Mouse (Mus musculus): Measurements from ENCODE around the gene Rcn1. TPM values are rescaled to one million over a fixed set of nuclear protein-coding genes. Genes with fewer than 3 reads are reported as not detected.
A peak's percentile ranks its signal among the peaks of the same experiment; 100 is the strongest.

Rcn1 gene
- polyA plus RNA-seq, 1 experiment from 2014 or later = 39.6 TPM

DNA sequence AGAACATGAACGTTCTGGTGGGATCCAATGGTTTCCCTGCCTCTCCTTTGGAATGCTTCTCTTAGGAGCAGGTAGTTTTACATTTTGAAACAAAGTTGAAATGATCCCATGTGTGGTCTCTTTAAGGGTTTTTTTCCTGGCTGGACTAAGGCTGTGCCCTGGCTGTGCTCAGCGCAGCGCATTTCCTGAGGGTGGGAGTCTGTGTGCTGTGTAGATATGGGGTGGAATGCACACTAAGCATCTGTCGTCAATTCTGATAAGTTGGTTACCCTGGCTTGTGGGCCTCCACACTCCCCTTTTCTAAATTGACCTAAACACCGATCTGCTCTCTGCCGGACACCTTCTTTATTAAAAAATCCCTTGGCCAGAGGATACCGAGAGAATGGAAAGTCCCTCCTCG is 28.3 kb upstream of the Rcn1 start:
- H3K4me1 ChIP-seq (ENCODE audit: control insufficient read depth, insufficient read depth, low read length) = no peaks in the 10 kb centered on the region
- WGBS = 82% methylated on average over 8 of the region's 8 CpGs
- no peak overlapping the region for H3K4me2 ChIP-seq (ENCODE audit: low read length)
- no peaks in the 10 kb centered on the region for H3K36me3 ChIP-seq (ENCODE audit: control insufficient read depth, insufficient read depth, low read length)
- no peak overlapping the region for H3K4me3 ChIP-seq (ENCODE audit: low read depth, low read length)
- no peak overlapping the region for H3K9ac ChIP-seq (ENCODE audit: low read length)
- H3K27me3 ChIP-seq (replicated peaks; ENCODE audit: control insufficient read depth, insufficient read depth, low read length) = no peaks in the 10 kb centered on the region
- ATAC-seq = no peak
- no peaks in the 10 kb centered on the region for H3K9me3 ChIP-seq (replicated peaks; ENCODE audit: control insufficient read depth, low read length)
- no peak overlapping the region for H3K27ac ChIP-seq (ENCODE audit: low read depth, low read length)
- DNase-seq (ENCODE audit: low spot score) = no peak

DNA sequence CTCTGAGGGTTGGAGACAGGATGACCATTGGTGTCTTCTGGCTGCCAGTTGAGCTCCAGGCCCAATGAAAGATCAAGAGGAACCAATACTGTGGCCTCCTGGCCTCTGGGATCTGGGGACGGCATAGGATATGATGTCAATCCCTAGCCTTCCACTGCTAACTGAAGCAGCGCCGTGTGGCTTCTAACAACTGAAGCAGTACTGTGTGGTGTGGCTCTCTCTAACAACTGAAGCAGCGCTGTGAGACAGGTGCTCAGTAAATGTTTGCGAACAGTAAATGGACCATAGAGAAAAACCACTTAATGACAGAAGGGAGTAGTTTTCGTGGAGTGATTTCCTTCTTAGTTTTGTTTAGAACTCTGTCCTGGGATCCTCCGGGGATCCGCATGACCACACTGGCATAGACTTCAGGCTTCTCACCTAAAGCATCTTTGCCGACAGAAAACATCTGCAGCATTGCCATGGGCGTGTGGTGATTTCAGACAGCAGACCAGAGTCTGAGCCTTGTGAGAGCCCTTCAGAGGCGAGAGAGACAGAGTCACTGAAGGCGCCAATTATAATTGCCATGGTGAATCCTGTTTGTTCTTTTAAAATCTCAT is 19.6 kb upstream of the Rcn1 start:
- Histone ChIP-seq H3K36me3 (ENCODE audit: control insufficient read depth, insufficient read depth, low read length) (no peaks in the 10 kb centered on the region), H3K27ac (ENCODE audit: low read depth, low read length) (no peak overlapping the region), H3K4me3 (ENCODE audit: low read depth, low read length) (no peak overlapping the region), H3K9me3 (replicated peaks; ENCODE audit: control insufficient read depth, low read length) (no peaks in the 10 kb centered on the region), H3K9ac (ENCODE audit: low read length) (no peak overlapping the region), H3K27me3 (replicated peaks; ENCODE audit: control insufficient read depth, insufficient read depth, low read length) (no peaks in the 10 kb centered on the region), H3K4me2 (ENCODE audit: low read length) (no peak overlapping the region), H3K4me1 (ENCODE audit: control insufficient read depth, insufficient read depth, low read length) (peaks cover 11% of the 10 kb centered on the region)
- no peak for ATAC-seq
- WGBS = 91% methylated on average over 12 of the region's 12 CpGs
- DNase-seq (ENCODE audit: low spot score) = no peak

DNA sequence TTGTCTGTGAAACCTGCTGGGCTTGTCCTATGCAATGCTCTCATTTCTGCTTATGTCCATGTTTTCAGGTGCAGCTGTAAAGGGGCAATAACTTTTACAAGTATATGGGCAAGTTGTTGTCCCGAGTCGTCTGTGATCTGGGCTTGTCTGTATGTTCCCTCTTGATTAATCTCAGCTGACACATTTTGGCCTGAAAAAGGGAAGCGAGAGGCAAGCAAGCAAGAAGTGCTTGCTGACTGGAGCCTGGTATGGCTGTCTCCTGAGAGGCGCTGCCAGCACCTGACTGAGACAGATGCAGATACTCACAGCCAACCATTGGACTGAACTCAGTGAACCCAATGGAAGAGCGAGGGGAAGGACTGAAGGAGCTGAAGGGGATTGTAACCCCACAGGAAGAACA is 18.5 kb upstream of the Rcn1 start:
- Histone ChIP-seq H3K9me3 (replicated peaks; ENCODE audit: control insufficient read depth, low read length) (no peaks in the 10 kb centered on the region), H3K4me3 (ENCODE audit: low read depth, low read length) (no peak overlapping the region), H3K4me2 (ENCODE audit: low read length) (no peak overlapping the region), H3K9ac (ENCODE audit: low read length) (no peak overlapping the region), H3K36me3 (ENCODE audit: control insufficient read depth, insufficient read depth, low read length) (no peaks in the 10 kb centered on the region), H3K27ac (ENCODE audit: low read depth, low read length) (no peak overlapping the region), H3K27me3 (replicated peaks; ENCODE audit: control insufficient read depth, insufficient read depth, low read length) (no peaks in the 10 kb centered on the region), H3K4me1 (ENCODE audit: control insufficient read depth, insufficient read depth, low read length) (peaks cover 11% of the 10 kb centered on the region)
- ATAC-seq = no peak
- 89% methylated on average over 5 of the region's 5 CpGs for WGBS
- no peak for DNase-seq (ENCODE audit: low spot score)

DNA sequence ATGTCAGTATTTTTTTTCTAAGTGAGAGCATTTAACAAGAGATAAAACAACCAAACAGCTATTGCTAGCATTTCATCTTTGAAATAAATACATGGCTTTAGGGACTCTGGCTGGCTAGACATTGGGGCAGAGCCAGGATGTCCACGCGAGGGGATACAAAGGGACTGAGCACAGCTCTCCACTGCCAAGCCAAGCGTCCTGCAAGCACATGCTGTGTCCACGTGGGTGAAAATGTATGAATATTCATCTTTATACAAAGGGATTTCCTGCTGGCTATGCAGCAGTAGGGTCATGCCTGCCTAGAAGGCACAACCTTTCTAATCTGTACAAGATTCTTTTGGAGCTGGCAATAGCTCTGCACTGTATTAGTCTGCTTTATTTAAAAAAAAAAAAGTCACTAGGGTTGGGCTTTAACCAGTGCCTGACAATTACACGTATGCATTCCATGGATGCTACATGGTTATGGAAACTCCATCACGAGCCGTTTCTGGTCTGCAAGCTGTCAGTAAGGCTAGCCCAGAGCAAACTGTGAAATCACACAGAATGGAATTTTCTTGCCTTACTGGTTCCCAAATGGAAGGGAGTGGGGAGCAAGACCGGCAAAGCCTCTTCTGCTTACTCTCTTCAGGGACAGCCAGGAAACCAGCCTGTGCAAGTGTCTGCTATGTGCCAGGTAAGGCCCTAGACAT is 17.7 kb upstream of the Rcn1 start:
- no peaks in the 10 kb centered on the region for H3K9me3 ChIP-seq (replicated peaks; ENCODE audit: control insufficient read depth, low read length)
- ATAC-seq (peak; percentile 60), DNase-seq (ENCODE audit: low spot score) (peak; percentile 51)
- H3K27me3 ChIP-seq (replicated peaks; ENCODE audit: control insufficient read depth, insufficient read depth, low read length) = no peaks in the 10 kb centered on the region
- 42% methylated on average over 8 of the region's 8 CpGs for WGBS
- H3K4me3 ChIP-seq (ENCODE audit: low read depth, low read length) = no peak overlapping the region
- no peaks in the 10 kb centered on the region for H3K36me3 ChIP-seq (ENCODE audit: control insufficient read depth, insufficient read depth, low read length)
- H3K4me2 ChIP-seq (ENCODE audit: low read length) = no peak overlapping the region
- 0 out of 2 replicates have a peak overlapping the region, but pooled peaks have one; percentile 36 for H3K9ac ChIP-seq (ENCODE audit: low read length)
- no peak overlapping the region; the same call in 1 of the 2 replicates for H3K27ac ChIP-seq (ENCODE audit: low read depth, low read length)
- H3K4me1 ChIP-seq (ENCODE audit: control insufficient read depth, insufficient read depth, low read length) = peaks cover 11% of the 10 kb centered on the region

DNA sequence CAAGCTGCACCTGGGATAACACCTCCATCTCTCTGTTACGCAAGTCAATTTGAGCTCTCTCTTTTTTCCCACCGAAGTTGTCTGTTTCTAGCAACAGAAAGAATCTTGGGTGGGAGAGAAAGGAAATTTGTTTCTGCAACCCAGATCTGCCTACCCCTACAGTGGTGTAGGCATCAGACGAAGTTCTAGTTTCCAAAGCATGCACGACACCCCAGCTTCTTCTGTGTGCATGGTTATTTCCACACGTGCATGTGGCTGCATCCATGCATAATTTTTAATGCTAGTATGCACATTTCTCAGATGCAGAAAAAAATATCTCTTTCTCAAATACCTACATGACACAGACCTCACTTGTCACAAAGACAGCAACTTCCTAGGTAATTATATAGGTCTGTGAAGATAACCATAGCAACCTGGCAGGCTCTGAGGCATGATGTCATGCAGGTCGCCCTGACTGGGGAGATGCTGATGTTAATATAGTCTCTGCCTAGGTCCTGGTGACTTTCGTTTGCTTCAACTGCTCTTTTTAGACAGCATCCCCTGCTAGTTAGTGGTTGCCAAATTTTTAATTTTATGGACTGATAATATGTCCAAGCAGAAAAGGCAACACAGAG is 17.0 kb upstream of the Rcn1 start:
- DNase-seq (ENCODE audit: low spot score) (peak; percentile 66), ATAC-seq (peak; percentile 79)
- Histone ChIP-seq H3K9me3 (replicated peaks; ENCODE audit: control insufficient read depth, low read length) (no peaks in the 10 kb centered on the region), H3K4me2 (ENCODE audit: low read length) (no peak overlapping the region), H3K4me1 (ENCODE audit: control insufficient read depth, insufficient read depth, low read length) (peaks cover 11% of the 10 kb centered on the region), H3K27ac (ENCODE audit: low read depth, low read length) (no peak overlapping the region), H3K9ac (ENCODE audit: low read length) (no peak overlapping the region), H3K36me3 (ENCODE audit: control insufficient read depth, insufficient read depth, low read length) (no peaks in the 10 kb centered on the region), H3K4me3 (ENCODE audit: low read depth, low read length) (no peak overlapping the region), H3K27me3 (replicated peaks; ENCODE audit: control insufficient read depth, insufficient read depth, low read length) (no peaks in the 10 kb centered on the region)
- 56% methylated on average over 7 of the region's 7 CpGs for WGBS

DNA sequence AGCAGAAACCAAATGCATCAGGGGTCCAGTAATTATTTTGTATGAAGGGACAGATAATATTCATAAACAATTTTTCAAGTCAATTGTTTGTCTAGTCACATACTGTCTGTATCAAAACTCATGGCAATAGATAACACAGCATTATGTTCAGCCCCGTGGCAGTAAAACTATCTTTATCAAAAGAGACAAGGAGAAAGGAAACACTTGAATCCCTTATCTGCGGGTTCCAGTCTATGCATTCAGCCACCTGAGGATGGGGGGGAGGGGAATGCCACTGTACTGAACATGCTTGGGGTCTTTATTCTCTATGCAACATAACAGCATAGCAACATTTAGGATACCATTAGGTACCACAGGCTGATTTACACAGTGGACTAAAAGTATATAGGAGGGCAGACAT is 15.2 kb upstream of the Rcn1 start:
- Histone ChIP-seq H3K27me3 (replicated peaks; ENCODE audit: control insufficient read depth, insufficient read depth, low read length) (no peaks in the 10 kb centered on the region), H3K36me3 (ENCODE audit: control insufficient read depth, insufficient read depth, low read length) (no peaks in the 10 kb centered on the region), H3K4me2 (ENCODE audit: low read length) (no peak overlapping the region), H3K4me3 (ENCODE audit: low read depth, low read length) (no peak overlapping the region), H3K9me3 (replicated peaks; ENCODE audit: control insufficient read depth, low read length) (no peaks in the 10 kb centered on the region), H3K9ac (ENCODE audit: low read length) (no peak overlapping the region), H3K4me1 (ENCODE audit: control insufficient read depth, insufficient read depth, low read length) (peaks cover 11% of the 10 kb centered on the region), H3K27ac (ENCODE audit: low read depth, low read length) (no peak overlapping the region)
- ATAC-seq (no peak), DNase-seq (ENCODE audit: low spot score) (no peak)
- 81% methylated on average over 2 of the region's 2 CpGs for WGBS

DNA sequence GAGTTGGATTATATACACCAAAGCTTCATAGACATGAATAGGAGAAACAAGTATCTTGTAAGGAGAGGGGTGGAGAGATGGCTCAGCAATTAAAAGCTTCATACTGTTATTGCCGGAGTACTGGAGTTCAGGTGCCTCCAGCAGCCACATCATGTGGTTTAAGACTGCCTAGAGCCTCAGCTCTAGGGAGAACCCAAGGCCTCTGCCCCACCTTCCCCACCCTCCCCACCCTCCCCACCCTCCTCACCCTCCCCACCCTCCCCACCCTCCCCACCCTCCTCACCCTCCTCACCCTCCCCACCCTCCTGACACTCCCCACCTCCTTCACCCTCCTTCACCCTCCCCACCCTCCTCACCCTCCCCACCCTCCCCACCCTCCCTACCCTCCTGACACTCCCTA is 10.1 kb upstream of the Rcn1 start:
- Histone ChIP-seq H3K4me1 (ENCODE audit: control insufficient read depth, insufficient read depth, low read length) (no peaks in the 10 kb centered on the region), H3K9me3 (replicated peaks; ENCODE audit: control insufficient read depth, low read length) (no peaks in the 10 kb centered on the region), H3K9ac (ENCODE audit: low read length) (no peak overlapping the region), H3K27ac (ENCODE audit: low read depth, low read length) (no peak overlapping the region), H3K4me3 (ENCODE audit: low read depth, low read length) (no peak overlapping the region), H3K36me3 (ENCODE audit: control insufficient read depth, insufficient read depth, low read length) (no peaks in the 10 kb centered on the region), H3K27me3 (replicated peaks; ENCODE audit: control insufficient read depth, insufficient read depth, low read length) (no peaks in the 10 kb centered on the region), H3K4me2 (ENCODE audit: low read length) (no peak overlapping the region)
- 95% methylated on average over 1 of the region's 1 CpGs for WGBS
- ATAC-seq (no peak), DNase-seq (ENCODE audit: low spot score) (no peak)

DNA sequence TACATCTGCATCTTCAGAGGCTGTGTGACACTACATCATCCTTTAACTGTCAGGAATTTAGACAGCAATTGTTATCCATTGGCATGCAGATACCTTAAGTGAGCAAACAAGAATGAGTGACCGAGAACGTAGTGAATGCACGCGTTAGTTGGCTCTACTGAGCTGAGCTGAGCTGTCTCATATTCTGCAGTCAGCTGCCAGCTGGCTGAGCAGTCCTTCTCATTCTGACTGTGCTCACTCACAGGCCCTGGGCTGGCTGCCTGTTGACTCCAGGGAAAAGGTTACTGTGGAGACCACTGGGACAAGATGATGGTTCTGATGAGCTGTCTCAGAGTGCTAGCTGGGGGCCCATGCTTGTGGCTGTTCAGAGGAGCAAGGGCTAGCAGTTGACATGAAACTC is 9.4 kb upstream of the Rcn1 start:
- ATAC-seq = no peak
- H3K9ac ChIP-seq (ENCODE audit: low read length) = no peak overlapping the region
- peak; percentile 39 for DNase-seq (ENCODE audit: low spot score)
- H3K4me3 ChIP-seq (ENCODE audit: low read depth, low read length) = no peak overlapping the region
- 56% methylated on average over 4 of the region's 4 CpGs for WGBS
- no peaks in the 10 kb centered on the region for H3K4me1 ChIP-seq (ENCODE audit: control insufficient read depth, insufficient read depth, low read length)
- no peak overlapping the region for H3K4me2 ChIP-seq (ENCODE audit: low read length)
- no peaks in the 10 kb centered on the region for H3K9me3 ChIP-seq (replicated peaks; ENCODE audit: control insufficient read depth, low read length)
- H3K27me3 ChIP-seq (replicated peaks; ENCODE audit: control insufficient read depth, insufficient read depth, low read length) = no peaks in the 10 kb centered on the region
- H3K36me3 ChIP-seq (ENCODE audit: control insufficient read depth, insufficient read depth, low read length) = no peaks in the 10 kb centered on the region
- H3K27ac ChIP-seq (ENCODE audit: low read depth, low read length) = no peak overlapping the region

DNA sequence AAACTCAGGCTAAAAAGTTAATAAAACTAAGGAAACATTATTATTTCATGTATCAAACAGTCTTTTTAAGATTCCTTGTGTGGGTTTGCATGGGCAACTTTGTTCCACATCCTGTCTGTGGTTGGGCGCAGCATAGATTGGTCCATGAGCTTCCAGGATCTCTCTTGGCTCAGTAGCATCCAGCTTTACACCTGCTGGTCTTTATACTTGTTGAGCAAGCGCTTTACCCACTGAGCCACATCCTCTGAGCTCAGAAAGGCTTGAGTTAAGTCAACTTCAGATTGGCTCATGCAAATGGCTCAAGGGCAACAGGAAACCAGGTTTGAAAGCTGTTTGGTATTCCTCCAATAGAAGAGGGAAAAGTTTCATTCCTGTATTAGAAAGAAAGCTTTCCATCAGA is 3.1 kb upstream of the Rcn1 start:
- no peak for ATAC-seq

More for the DNA sequence above, 3.1 kb upstream of the Rcn1 start:
- H3K36me3 ChIP-seq (ENCODE audit: control insufficient read depth, insufficient read depth, low read length) = no peaks in the 10 kb centered on the region
- 87% methylated on average over 2 of the region's 2 CpGs for WGBS
- H3K9ac ChIP-seq (ENCODE audit: low read length) = no peak overlapping the region
- H3K4me1 ChIP-seq (ENCODE audit: control insufficient read depth, insufficient read depth, low read length) = peaks cover 11% of the 10 kb centered on the region
- no peaks in the 10 kb centered on the region for H3K27me3 ChIP-seq (replicated peaks; ENCODE audit: control insufficient read depth, insufficient read depth, low read length)
- DNase-seq (ENCODE audit: low spot score) = no peak
- H3K4me2 ChIP-seq (ENCODE audit: low read length) = no peak overlapping the region
- no peak overlapping the region for H3K27ac ChIP-seq (ENCODE audit: low read depth, low read length)
- no peaks in the 10 kb centered on the region for H3K9me3 ChIP-seq (replicated peaks; ENCODE audit: control insufficient read depth, low read length)
- H3K4me3 ChIP-seq (ENCODE audit: low read depth, low read length) = no peak overlapping the region
